Mouse (Mus musculus) gastrocnemius, adult 18-20 months (tissue): ENCODE measurements around the gene Cdc20. TPM values are rescaled to one million over a fixed set of nuclear protein-coding genes. Genes with fewer than 3 reads are reported as not detected.
A peak's percentile ranks its signal among the peaks of the same experiment; 100 is the strongest.

Source experiments
- DNase-seq: peaks from one replicate; pipeline ENCODE4 v3.0.0; 2021; ENCODE audit warnings: low spot score
- long read RNA-seq, 2 experiments: library from polyadenylated mRNA; stranded (forward); transcript quantifications; one replicate each; pipeline ENCODE4 v2.0.0; 2021
- total RNA-seq, 2 experiments: library from RNA; stranded (reverse); gene quantifications; 2 replicates each; pipeline ENCODE4 v1.2.3; 2021

Gene Cdc20
- total RNA-seq, result under 1 TPM in 1 of 2 experiments, not detected in 1; 0.32 TPM
- long read RNA-seq, experiment 1, result 0 reads
- long read RNA-seq, experiment 2, result 0 reads

- peak; percentile 86 for DNase-seq
These were observed at the start of gene Cdc20 for GRCm38 (mm10) chr4:118436820-118437603. Gene Cdc20, minus strand, starts transcription at chr4:118437352.

GRCm38 (mm10) chr4:118476773-118477530 lies 39.8 kb upstream of the Cdc20 start:
- DNase-seq, result no peak

- no peak for DNase-seq
These were observed 35.5 kb upstream of the Cdc20 start for GRCm38 (mm10) chr4:118472687-118473086.

GRCm38 (mm10) chr4:118471281-118471680 lies 34.1 kb upstream of the Cdc20 start:
- no peak for DNase-seq

- no peak for DNase-seq
These were observed 28.6 kb upstream of the Cdc20 start for GRCm38 (mm10) chr4:118465697-118466163.

- no peak for DNase-seq
These were observed 27.8 kb upstream of the Cdc20 start for GRCm38 (mm10) chr4:118464956-118465355.

GRCm38 (mm10) chr4:118457345-118457975 lies 20.3 kb upstream of the Cdc20 start, which contains the start of gene Mpl:
Gene Mpl, minus strand, starts transcription at chr4:118457513.
- no peak for DNase-seq

- DNase-seq, result no peak
These were observed 9.4 kb upstream of the Cdc20 start for GRCm38 (mm10) chr4:118446415-118447153.

GRCm38 (mm10) chr4:118445781-118446414 lies 8.7 kb upstream of the Cdc20 start:
- DNase-seq, result peak; percentile 32

- no peak for DNase-seq
These were observed 7.9 kb upstream of the Cdc20 start for GRCm38 (mm10) chr4:118445088-118445487.

- no peak for DNase-seq
These were observed 689 bp upstream of the Cdc20 start for GRCm38 (mm10) chr4:118437829-118438253.

GRCm38 (mm10) chr4:118432332-118432731 lies 4.8 kb downstream of the Cdc20 start:
- DNase-seq, result no peak

GRCm38 (mm10) chr4:118429215-118429895 lies 7.8 kb downstream of the Cdc20 start:
- DNase-seq, result no peak

- DNase-seq, result no peak
These were observed 8.5 kb downstream of the Cdc20 start for GRCm38 (mm10) chr4:118428531-118429214.

- DNase-seq, result peak; percentile 84
These were observed 9.2 kb downstream of the Cdc20 start, which contains the start of gene Elovl1 for GRCm38 (mm10) chr4:118427768-118428451. Gene Elovl1, plus strand, starts transcription at chr4:118428093.

GRCm38 (mm10) chr4:118427415-118427767 lies 9.8 kb downstream of the Cdc20 start:
- no peak for DNase-seq

- DNase-seq, result no peak
These were observed 11.8 kb downstream of the Cdc20 start for GRCm38 (mm10) chr4:118425374-118425773.

- DNase-seq, result no peak
These were observed 12.5 kb downstream of the Cdc20 start for GRCm38 (mm10) chr4:118424541-118425160.
